Mouse (Mus musculus) B cell, adult (primary cell): ENCODE data around the gene Tpbpb. TPM values are rescaled to one million over a fixed set of nuclear protein-coding genes. Genes with fewer than 3 reads are reported as not detected.

ENCODE experiments used
- total RNA-seq: library from RNA; stranded (reverse); gene quantifications from 4 replicates; pipeline ENCODE4 v1.2.4, GENCODE M21; 2023; ENCODE audit not compliant: inconsistent age

The Tpbpb gene
- not detected in 4 replicates for total RNA-seq

GRCm38 (mm10) chr13:60904780-60905179, at the start of gene Tpbpb:
Tpbpb (minus strand) TSS chr13:60904880.

GRCm38 (mm10) chr13:60941884-60942283, 37.2 kb upstream of the Tpbpb start, which contains the start of gene Tpbpa:
Tpbpa (minus strand) TSS chr13:60941984.

GRCm38 (mm10) chr13:60936500-60936901, 31.8 kb upstream of the Tpbpb start, which contains the start of the genes Gm49391 and Ctla2a:
Gm49391 (minus strand) TSS chr13:60936571.
Ctla2a (minus strand) TSS chr13:60936625.

GRCm38 (mm10) chr13:60935490-60935889, 30.8 kb upstream of the Tpbpb start, which contains the start of gene Gm49393:
Gm49393 (minus strand) TSS chr13:60935590.

GRCm38 (mm10) chr13:60897328-60897727, 7.4 kb downstream of the Tpbpb start, which contains the start of gene Ctla2b:
Ctla2b (minus strand) TSS chr13:60897447.

GRCm38 (mm10) chr13:60896794-60897193, 7.9 kb downstream of the Tpbpb start, which contains the start of gene Gm49392:
Gm49392 (minus strand) TSS chr13:60896894.

GRCm38 (mm10) chr13:60864281-60864680, 40.4 kb downstream of the Tpbpb start, which contains the start of gene 4930486L24Rik:
4930486L24Rik (minus strand) TSS chr13:60864475.

Other genes with a start within 250 kb of the Tpbpb start
- gene BC051665, start 118.5 kb downstream of the Tpbpb start, total RNA-seq: not detected in 4 replicates
- gene Ctsll3, start 102.0 kb downstream of the Tpbpb start, total RNA-seq: not detected in 4 replicates
- not detected in 4 replicates for gene 4930486L24Rik, start 40.4 kb downstream of the Tpbpb start, total RNA-seq
- not detected in 4 replicates for gene Gm49392, start 8.0 kb downstream of the Tpbpb start, total RNA-seq
- gene Ctla2b, start 7.4 kb downstream of the Tpbpb start, total RNA-seq: 0.87 to 1.5 TPM (median 1.3 TPM) in 4 replicates
- gene Gm49393, start 30.7 kb upstream of the Tpbpb start, total RNA-seq: not detected in 4 replicates
- 0.51 to 1.2 TPM in 2 of 4 replicates, not detected in the others for gene Gm49391, start 31.7 kb upstream of the Tpbpb start, total RNA-seq
- 2.4 to 5.6 TPM (median 3.4 TPM) in 4 replicates for gene Ctla2a, start 31.7 kb upstream of the Tpbpb start, total RNA-seq
- not detected in 4 replicates for gene Tpbpa, start 37.1 kb upstream of the Tpbpb start, total RNA-seq
- not detected in 4 replicates for gene Ctsj, start 101.1 kb upstream of the Tpbpb start, total RNA-seq
- gene Ctsq, start 135.8 kb upstream of the Tpbpb start, total RNA-seq: not detected in 4 replicates